ENCODE assay signal across 8 mouse cellular contexts in the genomic region with DNA sequence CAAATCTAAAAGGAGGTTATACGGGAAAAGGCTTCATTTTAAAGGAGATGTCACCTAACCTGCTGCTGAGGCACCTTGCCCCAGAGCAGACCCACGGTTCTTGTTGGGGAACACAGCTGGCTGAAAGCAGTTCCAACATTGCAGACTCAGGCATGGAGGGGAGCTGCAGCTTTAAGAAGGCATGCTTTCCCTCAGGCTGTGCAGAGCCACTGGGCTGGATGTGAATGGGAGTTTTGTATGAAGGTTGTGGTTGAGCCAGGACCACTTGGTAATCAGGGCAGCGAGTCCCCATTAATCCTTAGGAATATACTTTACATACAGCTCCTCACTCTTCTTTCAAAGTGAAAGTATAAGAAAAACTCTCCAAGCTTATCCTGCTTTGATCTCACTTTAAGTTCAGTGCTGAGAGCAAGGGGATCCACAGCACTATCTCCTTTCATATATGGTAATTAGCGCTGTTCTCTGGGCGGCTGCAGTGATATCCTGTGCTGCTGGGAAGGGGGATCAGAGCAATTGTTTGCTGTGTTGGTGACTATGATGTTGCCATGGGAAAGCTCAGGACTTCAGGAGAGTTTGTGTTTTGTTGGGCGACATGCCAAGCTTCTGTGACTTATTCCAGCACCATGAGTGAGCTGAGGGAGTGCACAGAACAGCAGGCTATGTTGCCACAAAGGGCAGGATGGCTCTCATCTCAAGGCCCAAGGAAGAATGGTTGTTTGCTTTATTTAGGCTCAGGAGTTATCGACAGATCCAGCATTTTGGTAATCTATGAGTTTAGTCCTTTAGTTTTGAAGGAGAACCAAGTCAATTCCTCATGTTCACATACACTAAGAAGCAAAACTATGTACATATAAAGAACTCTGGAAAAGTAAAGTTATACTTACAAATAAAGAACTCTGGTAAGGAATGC. TPM values are rescaled to one million over a fixed set of nuclear protein-coding genes. Genes with fewer than 3 reads are reported as not detected.
DNase-seq lines count a peak whose midpoint lies in the region; ATAC-seq and TF ChIP-seq lines count a peak whose summit lies in the region.

No protein-coding gene starts in this region.

- no peaks in the 10 kb centered on the region for H3K9me3 ChIP-seq in forebrain, embryonic 15.5 days

- 0 out of 2 replicates have a peak overlapping the region, but pooled peaks have one; percentile 10 for H3K9ac ChIP-seq in forebrain, embryonic 15.5 days (replicated peaks)

- ATAC-seq in CD4-positive, CD25-positive, alpha-beta regulatory T cell, adult 4 months = peak; percentile 95
- ATAC-seq in forebrain, embryonic 15.5 days (replicated peaks) = peak; percentile 96

- peak overlapping the region; percentile 79 for H3K27ac ChIP-seq in forebrain, embryonic 15.5 days (replicated peaks)

- 0 out of 2 replicates have a peak overlapping the region, but pooled peaks have one; percentile 11 for H3K4me3 ChIP-seq in forebrain, embryonic 15.5 days
- peak overlapping the region; percentile 6 for H3K4me3 ChIP-seq in lung, adult 2 months (replicated peaks; ENCODE audit: extremely low read depth, low read depth, low read length)

- no peak for TF ChIP-seq CTCF in lung, adult 2 months (IDR thresholded peaks at IDR 0.05; ENCODE audit: insufficient read depth, low read length)

- no peaks in the 10 kb centered on the region for H3K36me3 ChIP-seq in forebrain, embryonic 15.5 days

- intact Hi-C loops in heart, postnatal 25 days (cut with DNase I) = no loop called here

- peak; percentile 22; the same call in 1 of the 2 replicates for TF ChIP-seq POLR2A in lung, adult 2 months (IDR thresholded peaks at IDR 0.05; ENCODE audit: borderline replicate concordance, extremely low read depth, low read depth, low read length)

- 3% methylated on average over 7 of the region's 7 CpGs for WGBS in forebrain, embryonic 15.5 days
- 15% methylated on average over 7 of the region's 7 CpGs for WGBS in lung, adult 2 months

- H3K4me1 ChIP-seq in forebrain, embryonic 15.5 days = peaks cover 31% of the 10 kb centered on the region
- peaks cover 29% of the 10 kb centered on the region for H3K4me1 ChIP-seq in lung, adult 2 months (ENCODE audit: control insufficient read depth, insufficient read depth, low read length)

- peak; percentile 35 to 37 for DNase-seq in cerebellum, adult 18-20 months
- DNase-seq in heart, postnatal 25 days (ENCODE audit: low spot score) = peak; percentile 73
- peak; percentile 78 to 81 for DNase-seq in kidney, postnatal 36 days
- peak; percentile 57 for DNase-seq in lung, adult 2 months
- peak; percentile 15 for DNase-seq in ovary, postnatal 10 days (ENCODE audit: low spot score)
- no peak for DNase-seq in yolk sac, embryonic 10.5 days (ENCODE audit: low spot score)

- H3K27me3 ChIP-seq in forebrain, embryonic 15.5 days = no peaks in the 10 kb centered on the region

- H3K4me2 ChIP-seq in forebrain, embryonic 15.5 days (replicated peaks) = peak overlapping the region; percentile 26

RNA-seq across cellular contexts. Expression of gene Gm17571, which starts 21.3 kb away (rescaled TPM):
- polyA plus RNA-seq in CD4-positive, CD25-positive, alpha-beta regulatory T cell, adult 4 months (2017; shearing (Covaris generic)) = not detected
- polyA plus RNA-seq in forebrain, embryonic 15.5 days (2015; fragmentation: Nextera tagmentation; extraction: Ambion mirVana) = not detected in 2 replicates
- not detected for total RNA-seq in heart, postnatal 25 days (2021)
- polyA plus RNA-seq in lung, adult 2 months (2012; rRNA removed) = not detected in 2 replicates
